Mouse (Mus musculus): ENCODE measurements around the gene Btbd3.

DNA sequence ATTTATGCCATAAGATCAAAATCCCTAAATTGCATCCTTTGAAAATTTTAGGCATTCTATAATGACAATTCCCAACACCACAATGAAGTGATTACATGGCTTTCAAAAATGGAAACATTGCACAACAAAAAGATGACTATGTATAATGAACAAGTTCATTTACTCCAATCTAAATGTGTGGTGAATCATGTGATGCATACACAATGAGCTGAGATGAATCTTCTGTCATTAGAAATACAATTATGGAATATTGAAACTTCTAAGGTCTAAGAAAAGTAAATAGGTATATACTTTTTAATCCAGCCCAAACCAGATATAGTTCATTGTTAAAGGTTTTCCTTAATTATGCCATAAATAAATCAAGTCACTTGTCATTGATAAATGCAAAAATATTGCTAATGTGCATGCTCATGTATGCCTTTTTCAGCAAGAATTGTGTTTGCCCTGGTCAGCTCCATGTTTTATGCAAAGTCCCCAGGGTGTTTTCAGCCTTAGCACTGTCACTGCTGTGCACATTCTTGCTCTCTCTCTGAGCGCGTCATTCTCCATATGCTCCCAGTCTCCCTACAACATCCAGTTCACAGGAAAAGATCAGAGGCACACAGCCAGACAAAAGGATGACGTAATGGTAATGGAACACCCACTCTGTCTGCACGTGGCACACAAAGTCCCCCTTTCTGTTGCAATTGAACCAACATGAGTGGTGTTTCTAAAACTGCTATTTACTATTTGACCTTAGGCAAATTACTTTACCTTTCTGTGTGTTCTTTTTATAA lies 149.6 kb downstream of the Btbd3 start:
- no peak for TF ChIP-seq CTCF (IDR thresholded peaks at IDR 0.05; ENCODE audit: control insufficient read depth, insufficient read depth, insufficient replicate concordance, low read depth, low read length)
- TF ChIP-seq POLR2A (IDR thresholded peaks at IDR 0.05; ENCODE audit: control insufficient read depth, low read depth, low read length): no peak
